Mouse (Mus musculus) hindbrain, embryonic 10.5 days (tissue): ENCODE measurements around the gene Cyp1a1. TPM values are rescaled to one million over a fixed set of nuclear protein-coding genes. Genes with fewer than 3 reads are reported as not detected.

Source experiments
- polyA plus RNA-seq: library from polyadenylated mRNA; unstranded; fragments of >200 nt; fragmentation: Nextera tagmentation; extraction: Ambion mirVana; gene quantifications from 2 replicates; pipeline ENCODE4 v1.2.1, GENCODE M21; 2016

Cyp1a1 gene
- polyA plus RNA-seq, 1 experiment from 2014 or later, result not detected

Other genes starting within 250 kb of the Cyp1a1 start
- 19.8 and 23.5 TPM in 2 replicates for gene Ppcdc, start 247.8 kb upstream of the Cyp1a1 start, polyA plus RNA-seq
- gene Scamp5, start 219.9 kb upstream of the Cyp1a1 start, polyA plus RNA-seq, result 18.2 and 28.9 TPM in 2 replicates
- 2.5 and 9.7 TPM in 2 replicates for gene Rpp25, start 183.9 kb upstream of the Cyp1a1 start, polyA plus RNA-seq
- 712 and 781 TPM in 2 replicates for gene Cox5a, start 166.7 kb upstream of the Cyp1a1 start, polyA plus RNA-seq
- gene Fam219b, start 150.4 kb upstream of the Cyp1a1 start, polyA plus RNA-seq, result 16.1 and 16.3 TPM in 2 replicates
- gene Mpi, start 135.2 kb upstream of the Cyp1a1 start, polyA plus RNA-seq, result 61.7 and 74.1 TPM in 2 replicates
- 50.7 and 59.7 TPM in 2 replicates for gene Scamp2, start 127.0 kb upstream of the Cyp1a1 start, polyA plus RNA-seq
- gene Ulk3, start 98.5 kb upstream of the Cyp1a1 start, polyA plus RNA-seq, result 14.2 and 14.6 TPM in 2 replicates
- 0.88 and 2.8 TPM in 2 replicates for gene Cplx3, start 81.6 kb upstream of the Cyp1a1 start, polyA plus RNA-seq
- gene Lman1l, start 67.2 kb upstream of the Cyp1a1 start, polyA plus RNA-seq, result not detected in 2 replicates
- gene Csk, start 34.3 kb upstream of the Cyp1a1 start, polyA plus RNA-seq, result 40.8 and 42.3 TPM in 2 replicates
- not detected in 2 replicates for gene Cyp1a2, start 4.2 kb upstream of the Cyp1a1 start, polyA plus RNA-seq
- gene Edc3, start 20.6 kb downstream of the Cyp1a1 start, polyA plus RNA-seq, result 41.0 and 41.1 TPM in 2 replicates
- 90.7 and 105 TPM in 2 replicates for gene Clk3, start 77.9 kb downstream of the Cyp1a1 start, polyA plus RNA-seq
- gene Arid3b, start 148.9 kb downstream of the Cyp1a1 start, polyA plus RNA-seq, result 42.7 and 57.7 TPM in 2 replicates
- gene Ubl7, start 223.1 kb downstream of the Cyp1a1 start, polyA plus RNA-seq, result 118 and 143 TPM in 2 replicates